Mouse (Mus musculus): ENCODE data around the gene Slc2a13.

DNA sequence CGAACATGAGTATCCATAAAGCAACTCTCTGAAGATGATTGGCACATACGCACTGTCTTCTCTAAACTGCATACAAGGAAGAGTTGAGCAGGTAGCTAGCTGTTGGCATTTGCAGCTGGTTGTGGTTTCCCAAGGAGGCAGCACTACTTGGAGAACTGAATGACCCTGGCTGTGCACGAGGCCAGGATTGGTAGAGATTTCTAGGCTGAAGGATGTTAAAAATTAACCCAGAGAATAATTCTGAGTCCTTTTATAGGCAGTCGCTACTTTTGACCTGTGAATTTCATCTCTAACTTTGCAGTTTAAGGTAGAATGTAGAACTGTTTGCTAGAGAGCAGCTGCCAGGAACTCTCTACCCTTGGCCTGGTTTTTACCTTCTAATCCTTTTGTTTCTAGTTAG lies 304.5 kb downstream of the Slc2a13 start:
- no peak for TF ChIP-seq POLR2A (IDR thresholded peaks at IDR 0.05; ENCODE audit: borderline replicate concordance, low read depth, low read length)
- no peak for TF ChIP-seq CTCF (IDR thresholded peaks at IDR 0.05; ENCODE audit: low read depth, low read length)
